Mouse (Mus musculus): ENCODE measurements around the gene Pdia6. TPM values are rescaled to one million over a fixed set of nuclear protein-coding genes. Genes with fewer than 3 reads are reported as not detected.

Gene Pdia6
- polyA plus RNA-seq, 1 experiment from 2014 or later: 657 TPM

DNA sequence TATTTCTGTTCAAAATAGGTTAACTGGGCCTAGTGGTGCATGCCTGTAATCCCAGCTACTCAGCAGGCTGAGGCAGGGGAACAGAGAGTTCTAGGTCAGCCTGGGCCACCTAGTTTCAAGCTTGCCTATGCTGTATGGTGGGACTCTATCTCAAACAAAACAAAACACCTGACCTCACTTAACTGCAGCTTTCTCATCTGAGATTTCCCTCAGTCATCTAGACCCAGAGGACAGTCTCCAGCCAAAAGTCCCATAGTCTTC lies 27.0 kb upstream of the Pdia6 start:
- Histone ChIP-seq H3K36me3 (no peaks in the 10 kb centered on the region), H3K27me3 (ENCODE audit: low read depth, poor library complexity, severe bottlenecking) (no peaks in the 10 kb centered on the region), H3K27ac (peak overlapping the region; percentile 80), H3K4me1 (peaks cover 28% of the 10 kb centered on the region), H3K9me3 (replicated peaks) (0 out of 2 replicates have a peak, but pooled peaks cover 3% of the 10 kb centered on the region), H3K4me3 (no peak overlapping the region)
- no peak for DNase-seq (ENCODE audit: low spot score)

DNA sequence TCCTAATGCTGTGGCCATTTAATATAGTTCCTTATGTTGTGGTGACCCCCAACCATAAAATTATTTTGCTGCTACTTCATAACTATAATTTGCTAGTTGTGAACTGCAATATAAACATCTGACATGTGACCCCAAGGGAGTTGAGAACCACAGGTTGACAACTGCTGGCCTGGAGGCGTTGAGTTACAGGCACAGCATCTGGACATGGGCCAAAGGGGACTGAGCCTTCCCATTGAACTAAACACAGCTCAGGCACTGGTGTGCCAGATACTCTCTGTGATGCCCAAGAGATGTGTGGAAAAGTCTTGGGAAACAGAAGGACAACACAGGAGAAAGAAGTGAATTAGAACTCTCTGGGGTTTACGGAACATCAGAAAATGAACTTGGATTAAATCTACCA lies 25.3 kb upstream of the Pdia6 start:
- 0 out of 2 replicates have a peak, but pooled peaks cover 3% of the 10 kb centered on the region for H3K9me3 ChIP-seq (replicated peaks)
- H3K27me3 ChIP-seq (ENCODE audit: low read depth, poor library complexity, severe bottlenecking): no peaks in the 10 kb centered on the region
- peaks cover 23% of the 10 kb centered on the region for H3K4me1 ChIP-seq
- H3K36me3 ChIP-seq: no peaks in the 10 kb centered on the region
- H3K4me3 ChIP-seq: no peak overlapping the region
- no peak for DNase-seq (ENCODE audit: low spot score)
- no peak overlapping the region for H3K27ac ChIP-seq
- WGBS: 93% methylated on average over 2 of the region's 2 CpGs

DNA sequence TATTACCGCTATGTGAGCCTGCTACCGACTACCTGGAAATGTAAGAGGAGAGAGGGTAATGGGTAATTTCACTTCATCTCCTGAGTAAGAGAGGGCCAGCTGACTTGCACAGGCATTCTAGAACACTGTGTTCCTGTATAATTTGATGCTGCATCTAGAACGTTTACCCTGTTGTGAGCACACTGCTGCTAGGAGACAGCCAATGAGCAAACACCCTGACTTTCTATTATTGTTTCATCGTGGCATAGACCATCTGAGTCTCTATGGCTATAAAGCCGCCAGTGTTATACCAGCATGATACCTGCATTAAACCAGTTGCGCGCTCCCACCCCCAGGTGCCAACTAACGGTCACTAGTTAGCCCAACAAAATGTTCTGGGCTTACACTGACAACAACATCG lies 24.7 kb upstream of the Pdia6 start:
- no peaks in the 10 kb centered on the region for H3K36me3 ChIP-seq
- H3K27me3 ChIP-seq (ENCODE audit: low read depth, poor library complexity, severe bottlenecking): no peaks in the 10 kb centered on the region
- no peak overlapping the region for H3K27ac ChIP-seq
- no peak for DNase-seq (ENCODE audit: low spot score)
- 0 out of 2 replicates have a peak, but pooled peaks cover 3% of the 10 kb centered on the region for H3K9me3 ChIP-seq (replicated peaks)
- H3K4me1 ChIP-seq: peaks cover 21% of the 10 kb centered on the region
- 97% methylated on average over 9 of the region's 9 CpGs for WGBS
- no peak overlapping the region for H3K4me3 ChIP-seq

GRCm38 (mm10) chr12:17242041-17242440 lies 24.3 kb upstream of the Pdia6 start:
- DNase-seq (ENCODE audit: low spot score): no peak
- Histone ChIP-seq H3K36me3 (no peaks in the 10 kb centered on the region), H3K9me3 (replicated peaks) (0 out of 2 replicates have a peak, but pooled peaks cover 3% of the 10 kb centered on the region), H3K27ac (no peak overlapping the region), H3K4me3 (no peak overlapping the region), H3K4me1 (peaks cover 21% of the 10 kb centered on the region), H3K27me3 (ENCODE audit: low read depth, poor library complexity, severe bottlenecking) (no peaks in the 10 kb centered on the region)

- Histone ChIP-seq H3K27ac (no peak overlapping the region), H3K36me3 (no peaks in the 10 kb centered on the region), H3K27me3 (ENCODE audit: low read depth, poor library complexity, severe bottlenecking) (peaks cover 40% of the 10 kb centered on the region), H3K9me3 (replicated peaks) (no peaks in the 10 kb centered on the region), H3K4me1 (0 out of 2 replicates have a peak, but pooled peaks cover 9% of the 10 kb centered on the region), H3K4me3 (no peak overlapping the region)
- 79% methylated on average over 8 of the region's 8 CpGs for WGBS
- DNase-seq (ENCODE audit: low spot score): no peak
Observed at GRCm38 (mm10) chr12:17250962-17251361, 15.4 kb upstream of the Pdia6 start.

GRCm38 (mm10) chr12:17253069-17253468 lies 13.3 kb upstream of the Pdia6 start:
- Histone ChIP-seq H3K4me1 (0 out of 2 replicates have a peak, but pooled peaks cover 9% of the 10 kb centered on the region), H3K27me3 (ENCODE audit: low read depth, poor library complexity, severe bottlenecking) (peaks cover 47% of the 10 kb centered on the region), H3K4me3 (0 out of 2 replicates have a peak overlapping the region, but pooled peaks have one; percentile 5), H3K36me3 (no peaks in the 10 kb centered on the region), H3K27ac (no peak overlapping the region), H3K9me3 (replicated peaks) (no peaks in the 10 kb centered on the region)
- DNase-seq (ENCODE audit: low spot score): peak; percentile 75
- WGBS: 10% methylated on average over 9 of the region's 9 CpGs

DNA sequence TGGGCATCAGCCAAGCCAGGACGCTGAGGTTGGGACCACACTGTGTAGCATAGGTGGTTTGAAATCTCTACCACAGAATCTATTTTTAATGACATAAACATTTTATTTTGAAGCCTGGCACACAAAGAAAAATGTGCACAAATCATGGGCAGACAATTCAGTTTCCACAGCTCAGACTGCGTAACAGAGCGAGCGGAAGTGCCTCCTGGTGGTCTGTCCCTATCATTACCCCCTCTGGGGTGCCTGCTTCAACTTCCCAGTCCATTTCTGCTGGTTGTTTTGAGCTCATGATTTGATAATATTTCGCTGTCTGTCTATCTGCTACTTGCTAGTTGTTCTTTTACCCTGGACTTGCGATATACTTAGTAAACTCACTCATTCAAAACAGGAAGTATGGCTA lies 10.7 kb upstream of the Pdia6 start:
- no peak for DNase-seq (ENCODE audit: low spot score)

GRCm38 (mm10) chr12:17256905-17257304 lies 9.4 kb upstream of the Pdia6 start:
- H3K4me1 ChIP-seq: 0 out of 2 replicates have a peak, but pooled peaks cover 5% of the 10 kb centered on the region
- peak; percentile 72 for DNase-seq (ENCODE audit: low spot score)
- no peaks in the 10 kb centered on the region for H3K9me3 ChIP-seq (replicated peaks)
- H3K36me3 ChIP-seq: no peaks in the 10 kb centered on the region
- WGBS: 6% methylated on average over 9 of the region's 10 CpGs
- H3K4me3 ChIP-seq: no peak overlapping the region
- peaks cover 46% of the 10 kb centered on the region for H3K27me3 ChIP-seq (ENCODE audit: low read depth, poor library complexity, severe bottlenecking)
- no peak overlapping the region for H3K27ac ChIP-seq

More for the DNA sequence above, 10.7 kb upstream of the Pdia6 start:
- H3K4me3 ChIP-seq: no peak overlapping the region
- H3K36me3 ChIP-seq: no peaks in the 10 kb centered on the region
- peaks cover 47% of the 10 kb centered on the region for H3K27me3 ChIP-seq (ENCODE audit: low read depth, poor library complexity, severe bottlenecking)
- H3K4me1 ChIP-seq: 0 out of 2 replicates have a peak, but pooled peaks cover 5% of the 10 kb centered on the region
- WGBS: 90% methylated on average over 6 of the region's 6 CpGs
- no peaks in the 10 kb centered on the region for H3K9me3 ChIP-seq (replicated peaks)
- H3K27ac ChIP-seq: no peak overlapping the region

DNA sequence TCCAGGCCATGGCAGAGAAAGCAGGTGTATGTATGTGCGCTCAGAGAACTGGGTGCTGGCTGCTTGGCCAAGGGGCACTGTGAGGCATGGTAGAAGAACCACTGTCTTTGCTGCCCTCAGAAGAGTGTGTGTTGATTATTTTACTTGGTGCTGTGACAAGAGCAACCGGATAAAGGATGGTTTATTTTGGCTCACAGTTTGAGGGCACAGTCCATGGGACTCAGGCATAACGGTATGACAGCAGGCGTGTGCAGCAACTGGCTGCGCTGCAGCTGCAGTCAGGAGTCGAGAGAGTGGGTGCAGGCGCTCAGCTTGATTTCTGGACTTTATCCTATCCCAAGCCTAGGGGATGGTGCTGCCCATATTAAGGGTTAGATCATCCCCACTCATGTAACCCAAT lies 7.9 kb upstream of the Pdia6 start:
- 91% methylated on average over 7 of the region's 7 CpGs for WGBS
- Histone ChIP-seq H3K4me3 (no peak overlapping the region), H3K36me3 (no peaks in the 10 kb centered on the region), H3K27me3 (ENCODE audit: low read depth, poor library complexity, severe bottlenecking) (peaks cover 33% of the 10 kb centered on the region), H3K9me3 (replicated peaks) (no peaks in the 10 kb centered on the region), H3K4me1 (0 out of 2 replicates have a peak, but pooled peaks cover 1% of the 10 kb centered on the region), H3K27ac (no peak overlapping the region)
- DNase-seq (ENCODE audit: low spot score): no peak

GRCm38 (mm10) chr12:17261005-17261404 lies 5.3 kb upstream of the Pdia6 start:
- H3K36me3 ChIP-seq: no peaks in the 10 kb centered on the region
- no peak for DNase-seq (ENCODE audit: low spot score)
- no peak overlapping the region for H3K4me3 ChIP-seq
- no peaks in the 10 kb centered on the region for H3K4me1 ChIP-seq
- H3K27me3 ChIP-seq (ENCODE audit: low read depth, poor library complexity, severe bottlenecking): peaks cover 7% of the 10 kb centered on the region; the same call in 1 of the 2 replicates
- H3K27ac ChIP-seq: no peak overlapping the region
- no peaks in the 10 kb centered on the region for H3K9me3 ChIP-seq (replicated peaks)
- WGBS: 87% methylated on average over 3 of the region's 3 CpGs

DNA sequence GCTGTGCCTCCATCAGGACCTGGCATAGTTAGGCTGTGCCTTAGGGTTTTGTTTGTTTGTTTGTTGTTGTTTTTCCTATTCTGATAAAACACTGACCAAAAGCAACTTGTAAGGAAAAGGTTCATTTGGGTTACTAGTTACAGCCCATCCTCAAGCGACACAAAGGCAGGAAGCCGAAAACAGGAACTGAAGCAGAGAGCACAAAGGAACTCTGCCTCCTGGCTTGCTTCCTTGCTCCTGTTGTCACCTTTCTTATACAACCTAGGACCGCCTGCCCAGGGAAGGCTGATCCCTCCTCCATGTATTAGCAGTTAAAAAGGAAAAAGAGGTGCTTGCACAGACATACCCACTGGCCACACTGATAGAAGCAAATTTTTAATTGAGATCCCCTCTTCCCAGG lies 2.5 kb upstream of the Pdia6 start:
- Histone ChIP-seq H3K9me3 (replicated peaks) (no peaks in the 10 kb centered on the region), H3K4me3 (no peak overlapping the region)
- no peak for DNase-seq (ENCODE audit: low spot score)

GRCm38 (mm10) chr12:17264826-17265225 lies 1.5 kb upstream of the Pdia6 start:
- Histone ChIP-seq H3K36me3 (peaks cover 17% of the 10 kb centered on the region), H3K27me3 (ENCODE audit: low read depth, poor library complexity, severe bottlenecking) (no peaks in the 10 kb centered on the region), H3K4me3 (no peak overlapping the region), H3K4me1 (peaks cover 16% of the 10 kb centered on the region), H3K27ac (no peak overlapping the region), H3K9me3 (replicated peaks) (no peaks in the 10 kb centered on the region)
- DNase-seq (ENCODE audit: low spot score): no peak
- 85% methylated on average over 2 of the region's 2 CpGs for WGBS

More for the DNA sequence above, 2.5 kb upstream of the Pdia6 start:
- Histone ChIP-seq H3K27me3 (ENCODE audit: low read depth, poor library complexity, severe bottlenecking) (no peaks in the 10 kb centered on the region), H3K36me3 (peaks cover 9% of the 10 kb centered on the region), H3K4me1 (peaks cover 12% of the 10 kb centered on the region), H3K27ac (no peak overlapping the region)
- WGBS: 78% methylated on average over 3 of the region's 3 CpGs

- Histone ChIP-seq H3K27ac (peak overlapping the region; percentile 92), H3K36me3 (peaks cover 35% of the 10 kb centered on the region), H3K4me1 (peaks cover 16% of the 10 kb centered on the region), H3K9me3 (replicated peaks) (no peaks in the 10 kb centered on the region), H3K27me3 (ENCODE audit: low read depth, poor library complexity, severe bottlenecking) (no peaks in the 10 kb centered on the region), H3K4me3 (peak overlapping the region; percentile 93)
- DNase-seq (ENCODE audit: low spot score): no peak
- under 1% methylated on average over 21 of the region's 21 CpGs for WGBS
Observed at GRCm38 (mm10) chr12:17266673-17266990, 287 bp downstream of the Pdia6 start.

DNA sequence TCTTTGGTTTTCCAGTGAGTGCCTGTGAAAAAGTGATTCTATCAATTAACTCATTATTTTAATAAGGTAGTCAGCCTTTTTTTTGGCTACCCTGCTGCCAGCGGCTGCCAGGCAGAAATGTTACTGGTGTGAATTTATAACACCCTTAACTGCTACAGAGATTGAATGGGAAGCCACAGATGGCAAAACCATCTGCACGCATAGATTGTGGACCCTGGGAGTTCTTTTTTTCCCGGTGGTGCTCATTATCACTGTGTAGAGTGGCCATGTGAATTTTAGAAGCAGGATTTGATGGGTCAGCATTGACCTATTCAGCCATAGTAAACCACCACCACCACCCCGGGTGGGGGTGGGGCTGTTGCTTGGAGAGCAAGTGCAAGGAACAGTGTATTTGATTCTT lies 971 bp downstream of the Pdia6 start:
- peak overlapping the region; percentile 93 for H3K4me3 ChIP-seq
- peaks cover 42% of the 10 kb centered on the region for H3K36me3 ChIP-seq
- no peaks in the 10 kb centered on the region for H3K27me3 ChIP-seq (ENCODE audit: low read depth, poor library complexity, severe bottlenecking)
- peak overlapping the region; percentile 92 for H3K27ac ChIP-seq
- DNase-seq (ENCODE audit: low spot score): no peak
- H3K9me3 ChIP-seq (replicated peaks): no peaks in the 10 kb centered on the region
- WGBS: 23% methylated on average over 4 of the region's 4 CpGs
- peaks cover 16% of the 10 kb centered on the region for H3K4me1 ChIP-seq
